Mouse (Mus musculus) midbrain, embryonic 12.5 days (tissue): ENCODE measurements around the gene Gprin1. TPM values are rescaled to one million over a fixed set of nuclear protein-coding genes. Genes with fewer than 3 reads are reported as not detected.
A peak's percentile ranks its signal among the peaks of the same experiment; 100 is the strongest.

Source experiments
- ATAC-seq: fragments of 200-750 bp; cut with Nextera tagmentation; 2 replicates; pipeline ENCODE4 v1.8.0; 2017; ENCODE audit warnings: low read depth, moderate TSS enrichment, moderate library complexity; ENCODE audit not compliant: low FRiP score
- H3K27ac ChIP-seq: fragments of 300-500 bp; sonication (generic); replicated peaks from 2 replicates; pipeline ENCODE4 v1.5.1; 2016; ENCODE audit warnings: mild to moderate bottlenecking
- H3K27me3 ChIP-seq: fragments of 300-500 bp; sonication (generic); 2 replicates; pipeline ENCODE4 v1.6.1; 2016; ENCODE audit warnings: mild to moderate bottlenecking
- H3K36me3 ChIP-seq: fragments of 300-500 bp; sonication (generic); 2 replicates; pipeline ENCODE4 v1.6.1; 2016
- H3K4me1 ChIP-seq: fragments of 300-500 bp; sonication (generic); 2 replicates; pipeline ENCODE4 v1.6.1; 2016
- H3K4me2 ChIP-seq: fragments of 300-500 bp; sonication (generic); replicated peaks from 2 replicates; pipeline ENCODE4 v1.6.1; 2016; ENCODE audit warnings: mild to moderate bottlenecking, moderate library complexity
- H3K4me3 ChIP-seq: fragments of 300-500 bp; sonication (generic); 2 replicates; pipeline ENCODE4 v1.5.1; 2016; ENCODE audit warnings: mild to moderate bottlenecking
- H3K9ac ChIP-seq: fragments of 300-500 bp; sonication (generic); replicated peaks from 2 replicates; pipeline ENCODE4 v1.6.1; 2016; ENCODE audit warnings: mild to moderate bottlenecking, moderate library complexity
- H3K9me3 ChIP-seq: fragments of 300-500 bp; sonication (generic); 2 replicates; pipeline ENCODE4 v1.6.1; 2016; ENCODE audit warnings: mild to moderate bottlenecking
- WGBS: fragments of 180-500 bp; shearing (Covaris S2); methylation state at CpG from one replicate; pipeline ENCODE4 v1.1.7; 2016; 5-methylcytosine and 5-hydroxymethylcytosine counted together
- polyA plus RNA-seq: library from polyadenylated mRNA; unstranded; fragments of >200 nt; fragmentation: Nextera tagmentation; extraction: Ambion mirVana; gene quantifications from 2 replicates; pipeline ENCODE4 v1.2.1, GENCODE M21; 2016

Gprin1 gene
- polyA plus RNA-seq, 1 experiment from 2014 or later: 12.6 TPM

DNA sequence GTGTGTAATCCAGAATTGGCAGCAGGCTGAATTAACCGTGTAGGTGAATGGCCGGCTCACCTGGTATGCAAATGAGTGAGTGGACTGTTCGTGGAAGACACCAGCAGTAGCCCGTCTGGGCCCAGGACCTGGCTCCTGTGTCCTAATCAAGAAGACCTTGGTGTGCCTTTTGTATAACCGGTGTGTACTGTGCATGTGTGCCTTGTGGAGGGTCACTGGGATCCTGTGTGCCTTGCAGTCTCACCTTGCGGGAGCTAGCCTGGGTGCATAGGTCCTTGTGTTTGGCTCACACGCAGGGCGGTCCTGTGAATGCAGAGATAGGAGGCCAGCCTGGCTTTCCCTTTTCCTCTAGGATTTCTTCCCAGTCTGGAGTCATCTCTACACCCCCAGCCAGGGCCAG lies 1.5 kb downstream of the Gprin1 start:
- Histone ChIP-seq H3K9ac (peak overlapping the region; percentile 82; the same call in 1 of the 2 replicates), H3K27ac (peak overlapping the region; percentile 85; the same call in 1 of the 2 replicates), H3K36me3 (0 out of 2 replicates have a peak, but pooled peaks cover 5% of the 10 kb centered on the region), H3K4me2 (peak overlapping the region; percentile 78), H3K4me3 (peak overlapping the region; percentile 82), H3K4me1 (peaks cover 43% of the 10 kb centered on the region), H3K9me3 (no peaks in the 10 kb centered on the region), H3K27me3 (peaks cover 42% of the 10 kb centered on the region)
- WGBS: 87% methylated on average over 8 of the region's 8 CpGs
- no peak for ATAC-seq

DNA sequence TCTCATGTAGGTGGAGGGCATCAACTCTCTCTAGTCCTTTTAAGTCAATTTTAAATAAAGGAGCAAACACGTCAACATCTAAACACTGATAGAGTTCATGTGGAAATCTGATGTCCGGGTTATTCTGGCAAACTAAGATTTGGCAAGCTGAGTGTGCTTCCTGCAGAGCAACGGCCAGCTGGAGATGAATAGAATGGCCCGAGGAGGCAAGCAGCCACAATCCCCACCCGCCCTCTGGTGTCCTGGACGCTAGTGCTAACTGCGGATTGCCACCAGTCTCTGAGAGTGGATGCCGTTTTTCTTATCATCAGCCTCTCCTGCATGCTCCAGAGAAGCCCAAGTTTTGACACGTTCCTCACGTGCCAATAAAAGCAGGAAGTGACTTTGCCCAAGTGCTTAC lies 2.8 kb downstream of the Gprin1 start:
- Histone ChIP-seq H3K36me3 (0 out of 2 replicates have a peak, but pooled peaks cover 5% of the 10 kb centered on the region), H3K9ac (no peak overlapping the region), H3K27me3 (peaks cover 31% of the 10 kb centered on the region), H3K4me3 (no peak overlapping the region), H3K4me2 (peak overlapping the region; percentile 78), H3K27ac (no peak overlapping the region), H3K9me3 (no peaks in the 10 kb centered on the region), H3K4me1 (peaks cover 43% of the 10 kb centered on the region)
- WGBS: 43% methylated on average over 10 of the region's 10 CpGs
- no peak for ATAC-seq

DNA sequence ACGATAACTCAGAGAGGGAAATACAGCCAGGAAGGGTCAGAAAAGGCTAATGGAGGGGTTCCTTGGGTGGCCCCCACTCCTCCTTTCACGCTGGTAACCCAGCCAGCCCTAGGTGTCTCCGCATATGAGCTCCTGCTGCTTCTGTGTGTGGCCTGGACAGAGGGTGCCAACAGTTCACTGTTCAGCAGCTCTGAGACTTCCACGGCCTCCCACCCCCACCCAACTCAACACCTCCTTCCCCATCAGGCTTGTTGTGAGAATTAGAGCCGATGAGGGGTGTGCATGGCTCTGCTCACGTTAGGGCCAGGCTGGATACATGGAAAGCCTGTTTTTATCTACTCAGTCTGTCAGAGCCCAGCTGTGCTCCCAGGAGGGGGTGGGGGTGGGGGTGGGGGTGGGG lies 3.6 kb downstream of the Gprin1 start:
- Histone ChIP-seq H3K27me3 (peaks cover 28% of the 10 kb centered on the region), H3K9me3 (no peaks in the 10 kb centered on the region), H3K4me1 (peaks cover 48% of the 10 kb centered on the region), H3K4me2 (peak overlapping the region; percentile 78), H3K36me3 (peaks cover 10% of the 10 kb centered on the region; the same call in 1 of the 2 replicates), H3K27ac (no peak overlapping the region), H3K4me3 (no peak overlapping the region), H3K9ac (no peak overlapping the region; the same call in 1 of the 2 replicates)
- no peak for ATAC-seq
- WGBS: 44% methylated on average over 6 of the region's 6 CpGs

DNA sequence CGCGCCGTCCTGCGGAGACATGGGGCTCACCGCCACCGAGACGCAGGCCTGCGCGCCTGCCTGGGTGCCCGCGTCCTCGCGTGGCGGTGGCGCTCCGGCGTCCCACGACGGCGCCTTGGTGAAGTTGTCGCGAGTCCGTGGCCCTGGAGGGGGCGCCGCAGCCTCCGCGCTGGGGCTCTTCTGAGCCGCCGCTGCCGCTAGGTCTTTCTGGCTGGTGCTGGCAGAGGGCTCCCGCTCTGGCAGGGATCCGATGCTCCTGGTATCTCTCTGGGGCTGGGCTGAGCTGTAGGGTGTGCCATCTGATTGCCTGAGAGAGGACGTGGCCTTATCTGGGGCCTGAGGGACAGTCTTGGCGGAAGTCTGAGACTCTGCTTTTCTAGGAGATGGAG lies 11.5 kb downstream of the Gprin1 start:
- Histone ChIP-seq H3K4me3 (peak overlapping the region; percentile 29), H3K27me3 (peaks cover 54% of the 10 kb centered on the region), H3K4me1 (peaks cover 19% of the 10 kb centered on the region), H3K9me3 (no peaks in the 10 kb centered on the region), H3K4me2 (peak overlapping the region; percentile 44), H3K36me3 (peaks cover 47% of the 10 kb centered on the region), H3K9ac (peak overlapping the region; percentile 53), H3K27ac (no peak overlapping the region)
- WGBS: 4% methylated on average over 25 of the region's 34 CpGs
- ATAC-seq: no peak

DNA sequence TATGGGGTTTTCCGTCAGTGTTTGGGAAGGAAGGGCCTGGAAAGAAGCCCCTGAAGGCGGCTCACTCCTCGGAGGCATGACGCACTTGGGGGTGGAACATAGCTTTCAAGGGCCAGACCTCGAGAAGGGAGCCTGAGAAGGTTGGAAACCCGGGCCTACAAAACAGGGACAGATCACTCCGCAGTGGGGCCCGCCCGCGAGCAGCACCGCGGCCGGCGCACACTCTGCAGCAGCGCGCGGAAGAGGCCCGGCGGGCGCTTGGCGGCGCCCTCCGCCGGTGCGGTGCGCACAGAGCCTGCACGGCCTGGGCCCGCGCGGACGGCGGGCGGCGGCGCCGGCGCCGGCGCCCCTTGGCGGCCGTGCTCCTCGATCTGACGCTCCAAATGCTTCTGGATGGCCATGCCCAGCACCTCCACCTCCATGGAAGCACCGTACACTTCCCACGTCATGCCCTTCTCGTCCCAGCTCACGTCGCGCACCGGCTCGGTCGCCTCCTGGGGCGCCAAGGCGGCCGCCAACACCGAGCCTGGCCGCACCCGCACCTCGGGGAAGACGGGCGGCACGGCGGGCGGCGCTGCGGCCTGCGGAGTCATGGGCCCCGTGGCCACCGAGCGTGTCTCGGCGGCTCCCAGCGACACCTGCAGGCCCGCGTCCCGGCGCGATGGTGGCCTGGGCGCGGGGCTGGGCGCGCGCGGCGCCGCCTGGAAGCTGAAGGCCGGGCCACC lies 12.0 kb downstream of the Gprin1 start:
- Histone ChIP-seq H3K27ac (no peak overlapping the region), H3K4me2 (peak overlapping the region; percentile 44), H3K4me3 (peak overlapping the region; percentile 29), H3K4me1 (peaks cover 19% of the 10 kb centered on the region), H3K9ac (peak overlapping the region; percentile 53), H3K27me3 (peaks cover 54% of the 10 kb centered on the region), H3K36me3 (peaks cover 47% of the 10 kb centered on the region), H3K9me3 (no peaks in the 10 kb centered on the region)
- WGBS: under 1% methylated on average over 65 of the region's 87 CpGs
- ATAC-seq: peak; percentile 62; the same call in 1 of the 2 replicates

DNA sequence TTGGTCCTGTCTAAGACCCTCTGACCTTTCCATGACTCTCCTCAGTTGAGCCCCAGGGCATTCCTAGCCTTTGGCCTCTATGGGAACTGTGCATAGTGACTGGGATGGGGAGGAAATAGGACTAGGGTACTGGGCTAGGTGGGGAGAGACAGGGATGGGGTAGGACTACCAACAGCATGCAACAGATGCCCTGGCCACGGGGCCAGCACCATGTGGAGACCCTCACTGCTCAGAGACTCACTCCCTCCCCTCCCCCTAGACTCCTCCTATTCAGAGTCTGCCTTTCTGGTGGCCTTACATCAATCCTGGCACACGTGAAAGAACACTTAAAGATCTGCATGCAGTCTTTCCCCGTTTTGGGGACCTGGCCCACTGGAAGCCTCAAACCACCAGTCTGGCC lies 12.7 kb downstream of the Gprin1 start:
- no peak for ATAC-seq
- peaks cover 54% of the 10 kb centered on the region for H3K27me3 ChIP-seq
- no peaks in the 10 kb centered on the region for H3K9me3 ChIP-seq
- H3K9ac ChIP-seq: no peak overlapping the region
- peaks cover 47% of the 10 kb centered on the region for H3K36me3 ChIP-seq
- WGBS: 22% methylated on average over 3 of the region's 3 CpGs
- H3K4me2 ChIP-seq: no peak overlapping the region
- H3K4me3 ChIP-seq: no peak overlapping the region
- no peak overlapping the region for H3K27ac ChIP-seq
- H3K4me1 ChIP-seq: peaks cover 19% of the 10 kb centered on the region

DNA sequence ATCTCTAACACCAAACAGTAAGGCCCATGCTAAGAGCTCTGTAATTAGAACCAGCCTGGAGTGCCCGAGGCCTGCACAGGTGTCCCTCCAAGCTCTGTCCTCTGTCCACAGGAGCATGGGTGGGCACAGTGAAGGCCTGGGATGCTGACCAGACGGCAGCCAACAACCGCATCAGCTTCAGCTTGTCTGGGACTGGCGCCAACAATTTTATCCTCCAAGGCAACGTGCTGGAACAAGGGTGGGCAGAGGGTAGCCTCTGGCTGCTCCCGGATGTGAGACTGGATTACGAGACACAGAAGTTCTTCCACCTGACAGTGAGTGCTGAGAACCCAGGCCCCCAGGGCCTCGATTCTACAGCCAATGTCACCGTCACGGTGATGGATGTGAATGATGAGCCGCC lies 23.5 kb downstream of the Gprin1 start:
- Histone ChIP-seq H3K27ac (no peak overlapping the region), H3K36me3 (no peaks in the 10 kb centered on the region), H3K9ac (no peak overlapping the region), H3K4me1 (no peaks in the 10 kb centered on the region), H3K4me2 (no peak overlapping the region), H3K9me3 (no peaks in the 10 kb centered on the region), H3K27me3 (peaks cover 3% of the 10 kb centered on the region; the same call in 1 of the 2 replicates), H3K4me3 (no peak overlapping the region)
- no peak for ATAC-seq
- 83% methylated on average over 11 of the region's 11 CpGs for WGBS

DNA sequence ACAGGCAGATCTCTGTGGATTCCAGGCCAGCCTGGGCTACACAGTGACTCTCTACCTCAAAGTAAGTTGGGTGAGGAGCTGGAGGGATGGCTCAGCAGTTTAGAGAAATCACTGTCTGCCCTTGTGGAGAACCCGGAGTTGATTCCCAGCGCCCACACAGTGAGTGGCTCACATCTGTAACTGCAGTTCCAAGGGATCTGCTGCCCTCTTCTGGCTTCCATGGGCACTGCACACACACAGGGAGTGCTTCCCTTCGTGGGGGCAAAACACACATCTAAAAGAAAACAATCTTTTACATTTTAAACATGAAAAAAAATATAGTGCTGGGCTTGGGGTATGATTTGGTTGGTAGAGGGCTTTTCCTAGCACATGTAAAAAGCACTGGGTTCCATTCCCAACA lies 26.5 kb downstream of the Gprin1 start:
- Histone ChIP-seq H3K36me3 (no peaks in the 10 kb centered on the region), H3K4me2 (no peak overlapping the region), H3K27ac (no peak overlapping the region), H3K4me3 (no peak overlapping the region), H3K4me1 (no peaks in the 10 kb centered on the region), H3K27me3 (peaks cover 15% of the 10 kb centered on the region), H3K9ac (no peak overlapping the region), H3K9me3 (no peaks in the 10 kb centered on the region)
- WGBS: 85% methylated on average over 3 of the region's 3 CpGs
- ATAC-seq: no peak

DNA sequence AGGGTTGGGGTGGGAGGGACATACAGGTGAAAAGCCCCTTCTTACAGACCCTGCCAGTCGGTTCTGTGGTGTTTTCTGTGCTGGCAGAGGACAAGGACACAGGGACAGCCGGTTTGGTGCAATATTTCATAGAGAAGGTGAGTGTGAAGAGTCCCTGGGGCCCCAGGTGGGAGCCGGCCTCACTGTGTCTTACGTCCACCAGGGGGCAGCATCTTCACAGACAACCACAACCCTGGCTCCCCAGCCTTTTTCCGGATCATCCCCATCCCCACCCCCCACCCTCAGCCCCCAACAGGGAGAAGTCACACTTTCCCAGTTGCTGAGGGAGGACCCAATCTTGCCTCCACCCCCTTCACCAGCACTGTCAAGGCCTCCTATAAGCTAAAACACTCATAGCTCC lies 32.8 kb downstream of the Gprin1 start:
- Histone ChIP-seq H3K4me3 (no peak overlapping the region), H3K27ac (no peak overlapping the region), H3K4me2 (no peak overlapping the region), H3K27me3 (peaks cover 35% of the 10 kb centered on the region), H3K9me3 (no peaks in the 10 kb centered on the region), H3K4me1 (no peaks in the 10 kb centered on the region), H3K9ac (no peak overlapping the region), H3K36me3 (no peaks in the 10 kb centered on the region)
- 3% methylated on average over 5 of the region's 5 CpGs for WGBS
- ATAC-seq: no peak

DNA sequence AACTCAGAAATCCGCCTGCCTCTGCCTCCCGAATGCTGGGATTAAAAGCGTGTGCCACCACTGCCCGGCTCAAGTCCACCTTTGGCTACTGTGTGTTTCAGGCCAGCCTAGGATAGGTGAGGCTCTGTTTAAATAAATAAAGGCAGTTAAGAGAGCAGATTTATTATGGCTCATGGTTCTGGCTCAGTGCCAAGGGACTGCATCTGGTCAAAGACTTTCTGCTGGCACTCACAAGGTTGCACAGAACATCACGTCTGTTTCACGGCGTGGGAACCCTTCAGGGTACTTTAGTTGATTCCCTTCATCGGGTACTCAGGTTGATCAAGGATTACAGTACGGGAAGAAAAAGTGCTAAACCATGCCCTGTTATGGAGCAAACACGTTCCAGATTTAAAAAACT lies 34.7 kb downstream of the Gprin1 start:
- H3K9me3 ChIP-seq: no peaks in the 10 kb centered on the region
- no peak overlapping the region for H3K4me2 ChIP-seq
- H3K4me3 ChIP-seq: no peak overlapping the region
- H3K36me3 ChIP-seq: no peaks in the 10 kb centered on the region
- H3K27ac ChIP-seq: no peak overlapping the region
- 82% methylated on average over 10 of the region's 10 CpGs for WGBS
- no peak for ATAC-seq
- no peak overlapping the region for H3K9ac ChIP-seq
- peaks cover 31% of the 10 kb centered on the region for H3K27me3 ChIP-seq
- no peaks in the 10 kb centered on the region for H3K4me1 ChIP-seq

DNA sequence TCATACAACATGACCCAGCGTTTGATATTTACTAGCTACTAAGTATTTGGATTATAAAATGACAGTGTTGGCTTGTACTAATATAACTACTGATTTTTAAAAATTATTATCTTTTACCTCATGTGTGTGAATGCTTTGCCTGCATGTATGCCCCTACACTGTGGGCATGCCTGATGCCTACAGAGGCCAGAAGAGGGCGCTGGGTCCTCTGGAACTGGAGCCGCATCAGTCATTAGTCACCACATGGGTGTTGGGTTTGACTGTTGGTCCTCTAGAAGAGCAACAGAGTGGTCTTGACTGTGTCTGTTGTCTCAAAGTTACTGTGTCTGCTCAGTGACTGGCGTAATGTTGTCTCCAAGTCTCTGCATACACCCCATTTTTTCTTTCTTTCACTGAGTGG lies 35.3 kb downstream of the Gprin1 start:
- H3K4me1 ChIP-seq: no peaks in the 10 kb centered on the region
- no peak for ATAC-seq

DNA sequence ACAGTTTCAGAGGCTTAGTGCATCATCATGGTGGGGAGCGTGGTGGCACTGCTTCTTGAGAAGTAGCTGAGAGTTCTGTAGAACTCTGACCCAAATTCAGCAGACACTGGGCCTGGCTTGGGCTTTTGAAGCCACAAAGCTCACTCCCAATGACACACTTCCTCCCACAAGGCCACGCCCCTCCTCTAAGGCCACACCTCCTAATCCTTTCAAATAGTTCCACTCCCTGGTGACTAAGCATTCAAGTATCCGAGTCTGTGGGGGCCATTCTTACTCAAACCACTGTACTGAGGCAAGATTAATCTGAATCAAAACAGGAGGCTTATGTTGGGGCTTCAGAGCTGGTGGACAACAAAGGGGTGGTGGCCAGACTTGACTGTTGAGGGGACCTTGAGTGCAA lies 38.8 kb downstream of the Gprin1 start:
- Histone ChIP-seq H3K9ac (no peak overlapping the region), H3K36me3 (no peaks in the 10 kb centered on the region), H3K4me2 (no peak overlapping the region), H3K4me3 (no peak overlapping the region), H3K27me3 (peaks cover 24% of the 10 kb centered on the region), H3K9me3 (no peaks in the 10 kb centered on the region), H3K4me1 (no peaks in the 10 kb centered on the region), H3K27ac (no peak overlapping the region)
- ATAC-seq: no peak
- 79% methylated on average over 3 of the region's 3 CpGs for WGBS

More for the DNA sequence above, 35.3 kb downstream of the Gprin1 start:
- H3K9ac ChIP-seq: no peak overlapping the region
- no peaks in the 10 kb centered on the region for H3K36me3 ChIP-seq
- H3K27ac ChIP-seq: no peak overlapping the region
- H3K4me3 ChIP-seq: no peak overlapping the region
- H3K27me3 ChIP-seq: peaks cover 27% of the 10 kb centered on the region
- 37% methylated on average over 4 of the region's 4 CpGs for WGBS
- H3K9me3 ChIP-seq: no peaks in the 10 kb centered on the region
- no peak overlapping the region for H3K4me2 ChIP-seq
